Mouse (Mus musculus) liver, adult 2 months (tissue): ENCODE measurements around the gene P2rx3.

Experiments
- CTCF ChIP-seq: fragments of 200-500 bp; IDR thresholded peaks from 2 replicates; pipeline ENCODE4 v1.5.1; 2011; ENCODE audit warnings: low read depth, low read length, control low read depth
- POLR2A ChIP-seq: fragments of 200-500 bp; IDR thresholded peaks from 2 replicates; pipeline ENCODE4 v1.6.1; 2011; ENCODE audit warnings: low read length, control low read depth; ENCODE audit not compliant: insufficient read depth; ENCODE audit errors: extremely low read depth

DNA sequence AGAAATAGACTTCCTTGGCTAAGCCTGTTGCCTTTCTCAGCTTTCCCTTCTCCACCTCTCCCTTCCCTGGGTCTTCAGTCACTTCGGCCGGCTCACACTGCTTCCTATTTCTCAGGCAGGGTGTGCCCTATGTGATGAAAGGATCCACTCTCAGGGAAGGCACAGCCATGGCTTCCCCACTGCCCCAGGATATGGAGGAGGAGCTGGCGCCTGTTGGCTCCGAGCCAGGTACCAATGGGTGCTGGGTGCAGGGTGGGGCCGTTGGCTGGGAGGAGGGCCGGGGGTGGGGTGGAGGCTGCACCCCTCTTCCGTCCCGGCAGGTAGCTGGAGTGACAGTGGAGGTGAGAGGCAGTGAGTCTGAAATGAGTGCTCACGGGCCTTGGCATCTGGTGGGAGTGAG is 13.5 kb upstream of the P2rx3 start:
- TF ChIP-seq CTCF (no peak), POLR2A (no peak)
